Mouse (Mus musculus) kidney, embryonic 16.5 days (tissue): Measurements from ENCODE around the gene Mgat4c. TPM values are rescaled to one million over a fixed set of nuclear protein-coding genes. Genes with fewer than 3 reads are reported as not detected.
A peak's percentile ranks its signal among the peaks of the same experiment; 100 is the strongest.
"Not testable (repeated sequence)": the region's sequence is repeated elsewhere in the genome, so short reads cannot be mapped to it uniquely, and the experiment has no call there.

Source experiments
- ATAC-seq: fragments of 200-750 bp; cut with Nextera tagmentation; 2 replicates; pipeline ENCODE4 v1.8.0; 2017; ENCODE audit warnings: moderate TSS enrichment; ENCODE audit not compliant: low FRiP score, low TSS enrichment
- H3K27ac ChIP-seq: fragments of 300-500 bp; sonication (generic); 2 replicates; pipeline ENCODE4 v1.5.1; 2014; ENCODE audit warnings: low read length
- H3K27me3 ChIP-seq: fragments of 300-500 bp; sonication (generic); 2 replicates; pipeline ENCODE4 v1.6.1; 2014; ENCODE audit warnings: low read length, control low read depth, mixed read lengths; ENCODE audit not compliant: insufficient read depth
- H3K36me3 ChIP-seq: fragments of 300-500 bp; sonication (generic); 2 replicates; pipeline ENCODE4 v1.6.1; 2014; ENCODE audit warnings: low read length, control low read depth, mixed read lengths; ENCODE audit not compliant: insufficient read depth
- H3K4me1 ChIP-seq: fragments of 300-500 bp; sonication (generic); 2 replicates; pipeline ENCODE4 v1.6.1; 2014; ENCODE audit warnings: low read length, control low read depth, mixed read lengths; ENCODE audit not compliant: insufficient read depth
- H3K4me2 ChIP-seq: fragments of 300-500 bp; sonication (generic); replicated peaks from 2 replicates; pipeline ENCODE4 v1.6.1; 2014; ENCODE audit warnings: low read depth, low read length
- H3K4me3 ChIP-seq: fragments of 300-500 bp; sonication (generic); 2 replicates; pipeline ENCODE4 v1.5.1; 2014; ENCODE audit warnings: mild to moderate bottlenecking, low read length
- H3K9ac ChIP-seq: fragments of 300-500 bp; sonication (generic); replicated peaks from 2 replicates; pipeline ENCODE4 v1.6.1; 2014; ENCODE audit warnings: low read length
- H3K9me3 ChIP-seq: fragments of 300-500 bp; sonication (generic); 2 replicates; pipeline ENCODE4 v1.6.1; 2016; ENCODE audit warnings: low read length, control low read depth
- WGBS: fragments of 180-500 bp; shearing (Covaris S2); extraction: QIAGEN DNeasy Blood & Tissue Kit; methylation state at CpG from one replicate; pipeline ENCODE4 v1.1.7; 2014; 5-methylcytosine and 5-hydroxymethylcytosine counted together
- microRNA-seq: library from miRNA; unstranded; fragments of <30 nt; microRNA quantifications from one replicate; pipeline ENCODE4, GENCODE M21; 2016
- polyA plus RNA-seq: library from polyadenylated mRNA; unstranded; fragments of >200 nt; fragmentation: Nextera tagmentation; extraction: Ambion mirVana; gene quantifications from 2 replicates; pipeline ENCODE4 v1.2.1, GENCODE M21; 2015

Gene Mgat4c
- polyA plus RNA-seq, 1 experiment from 2014 or later: 1.8 TPM

GRCm38 (mm10) chr10:102417654-102418272, 736.5 kb downstream of the Mgat4c start:
- H3K4me3 ChIP-seq: no peak overlapping the region
- H3K27ac ChIP-seq: no peak overlapping the region
- H3K4me2 ChIP-seq: no peak overlapping the region
- WGBS: 80% methylated on average over 2 of the region's 2 CpGs
- H3K27me3 ChIP-seq: no peaks in the 10 kb centered on the region
- H3K9ac ChIP-seq: no peak overlapping the region
- no peaks in the 10 kb centered on the region for H3K4me1 ChIP-seq
- ATAC-seq: no peak
- H3K36me3 ChIP-seq: no peaks in the 10 kb centered on the region
- no peaks in the 10 kb centered on the region for H3K9me3 ChIP-seq

- H3K27me3 ChIP-seq, H3K36me3 ChIP-seq, H3K9ac ChIP-seq, H3K4me1 ChIP-seq, H3K9me3 ChIP-seq, H3K4me3 ChIP-seq, H3K27ac ChIP-seq: not testable (repeated sequence)
- ATAC-seq: peak; percentile 63; the same call in 1 of the 2 replicates
- H3K4me2 ChIP-seq: 0 out of 2 replicates have a peak overlapping the region, but pooled peaks have one; percentile 23
- 4% methylated on average over 5 of the region's 7 CpGs for WGBS
These were observed 753.8 kb downstream of the Mgat4c start for GRCm38 (mm10) chr10:102435048-102435447.

GRCm38 (mm10) chr10:102435467-102435866, 754.2 kb downstream of the Mgat4c start:
- H3K4me3 ChIP-seq, H3K27me3 ChIP-seq, H3K36me3 ChIP-seq, H3K9me3 ChIP-seq, H3K27ac ChIP-seq, ATAC-seq, H3K9ac ChIP-seq, H3K4me1 ChIP-seq: not testable (repeated sequence)
- 0 out of 2 replicates have a peak overlapping the region, but pooled peaks have one; percentile 23 for H3K4me2 ChIP-seq
- 37% methylated on average over 6 of the region's 6 CpGs for WGBS

Small RNA genes within 50 kb of the gene (microRNA-seq; reads per million reads assigned to microRNA genes)
- gene Mir3059: 0.79 reads per million
